Mouse (Mus musculus): ENCODE measurements around the gene Sertad2.

DNA sequence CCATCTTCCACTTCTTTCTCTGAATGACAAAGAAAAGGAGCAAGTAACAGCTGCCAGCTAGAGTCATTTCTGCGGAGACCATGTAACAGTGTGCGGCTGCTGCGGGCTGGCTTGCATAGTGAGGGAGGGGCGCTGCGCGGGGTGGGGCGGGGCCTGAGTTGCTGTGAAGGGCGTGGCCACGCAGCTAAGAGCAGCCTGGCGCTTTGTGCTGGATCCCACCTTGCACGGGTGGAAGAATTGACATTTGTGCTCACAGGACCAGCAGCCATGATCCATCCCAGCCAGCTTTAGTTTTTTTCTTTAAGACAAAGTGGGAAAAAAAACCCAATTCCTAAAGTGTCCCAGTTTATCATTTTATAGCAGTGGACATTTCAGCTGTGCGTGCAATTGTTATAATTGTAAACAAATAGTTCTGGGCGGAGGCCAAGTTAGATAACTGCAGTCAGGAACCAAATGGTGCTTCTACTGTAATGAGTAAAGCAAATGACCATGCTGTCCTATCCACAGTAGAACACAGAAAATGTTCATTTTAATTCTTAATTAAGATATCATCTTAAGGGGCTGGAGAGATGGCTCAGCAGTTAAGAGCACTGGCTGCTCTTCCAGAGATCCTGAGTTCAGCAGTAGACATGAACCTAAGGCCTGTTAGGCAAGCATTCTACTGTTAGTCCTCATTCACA lies 18.4 kb downstream of the Sertad2 start:
- TF ChIP-seq POLR2A (IDR thresholded peaks at IDR 0.05; ENCODE audit: insufficient read depth, low read depth, low read length) (no peak), CTCF (IDR thresholded peaks at IDR 0.05) (no peak), EP300 (IDR thresholded peaks at IDR 0.05; ENCODE audit: insufficient read depth, low read depth, low read length) (no peak)
